In genomic region chr17:54191526-54192230, GRCm38 (mm10) we compare ENCODE assay signal across 8 mouse cellular contexts.
DNase-seq lines count a peak whose midpoint lies in the region; ATAC-seq and TF ChIP-seq lines count a peak whose summit lies in the region.

No protein-coding gene starts in this region.

- peak; percentile 6 for DNase-seq in heart, postnatal 4 days
- DNase-seq in heart, embryonic 10.5 days (ENCODE audit: low spot score), result no peak
- peak; percentile 84 for DNase-seq in brain, embryonic 14.5 days (ENCODE audit: low read depth)
- DNase-seq in forelimb bud, embryonic 11.5 days (ENCODE audit: low read depth, low spot score), result peak; percentile 2
- peak; percentile 66 for DNase-seq in limb, embryonic 14.5 days (ENCODE audit: low spot score)
- no peak for DNase-seq in c-Kit-positive CD71-positive TER-119-positive erythroid progenitor cells, embryonic 14.5 days (ENCODE audit: low spot score)
- DNase-seq in thymus, adult 18-20 months, result no peak
- no peak for DNase-seq in thymus, postnatal 36 days

- no peaks in the 10 kb centered on the region for H3K9me3 ChIP-seq in heart, embryonic 10.5 days
- no peaks in the 10 kb centered on the region for H3K9me3 ChIP-seq in limb, embryonic 14.5 days (ENCODE audit: control insufficient read depth, low read length)

- no peak overlapping the region for H3K4me2 ChIP-seq in limb, embryonic 14.5 days (replicated peaks; ENCODE audit: low read depth, low read length, severe bottlenecking)

- no peaks in the 10 kb centered on the region for H3K27me3 ChIP-seq in heart, embryonic 10.5 days (ENCODE audit: insufficient read depth, poor library complexity, severe bottlenecking)
- no peaks in the 10 kb centered on the region for H3K27me3 ChIP-seq in limb, embryonic 14.5 days (ENCODE audit: control insufficient read depth, insufficient read depth, low read length)

- 59% methylated on average over 5 of the region's 5 CpGs for WGBS in heart, embryonic 10.5 days
- 38% methylated on average over 5 of the region's 5 CpGs for WGBS in limb, embryonic 14.5 days

- no peak for TF ChIP-seq POLR2A in brain, embryonic 14.5 days (IDR thresholded peaks at IDR 0.05; ENCODE audit: borderline replicate concordance, extremely low read depth, insufficient read depth, insufficient read length, poor library complexity, severe bottlenecking)
- no peak for TF ChIP-seq POLR2A in limb, embryonic 14.5 days (IDR thresholded peaks at IDR 0.05; ENCODE audit: borderline replicate concordance, extremely low read depth, insufficient read depth, insufficient read length)

- H3K9ac ChIP-seq in limb, embryonic 14.5 days (ENCODE audit: low read depth, low read length, severe bottlenecking), result no peak overlapping the region

- no peaks in the 10 kb centered on the region for H3K4me1 ChIP-seq in heart, embryonic 10.5 days
- no peaks in the 10 kb centered on the region for H3K4me1 ChIP-seq in limb, embryonic 14.5 days (ENCODE audit: control insufficient read depth, insufficient read depth, low read length)

- no peak overlapping the region for H3K4me3 ChIP-seq in heart, embryonic 10.5 days
- no peak overlapping the region for H3K4me3 ChIP-seq in limb, embryonic 14.5 days (replicated peaks; ENCODE audit: low read length)

- peak; percentile 74 for ATAC-seq in limb, embryonic 14.5 days (ENCODE audit: low FRiP score, low read depth)

- no peak overlapping the region for H3K27ac ChIP-seq in heart, embryonic 10.5 days
- H3K27ac ChIP-seq in limb, embryonic 14.5 days (replicated peaks; ENCODE audit: low read depth, low read length), result no peak overlapping the region

- no peaks in the 10 kb centered on the region for H3K36me3 ChIP-seq in heart, embryonic 10.5 days
- no peaks in the 10 kb centered on the region for H3K36me3 ChIP-seq in limb, embryonic 14.5 days (ENCODE audit: control insufficient read depth, insufficient read depth, low read length)

- TF ChIP-seq CTCF in brain, embryonic 14.5 days (IDR thresholded peaks at IDR 0.05; ENCODE audit: borderline replicate concordance, extremely low read depth, insufficient read depth, insufficient read length), result no peak

Comparison
In these comparisons a context has a peak if more than half of its experiments do, and no peak if none do; other contexts are left out.
1. DNase-seq: peak in heart, postnatal 4 days (single experiment), brain, embryonic 14.5 days (single experiment), forelimb bud, embryonic 11.5 days (single experiment) and limb, embryonic 14.5 days (single experiment); none in heart, embryonic 10.5 days (single experiment), c-Kit-positive CD71-positive TER-119-positive erythroid progenitor cells, embryonic 14.5 days (single experiment), thymus, adult 18-20 months (0 of 2) and thymus, postnatal 36 days (0 of 2).